ENCODE assay signal across 14 mouse cellular contexts in genomic region chr10:83646351-83646885, GRCm38 (mm10). TPM values are rescaled to one million over a fixed set of nuclear protein-coding genes. Genes with fewer than 3 reads are reported as not detected.
DNase-seq lines count a peak whose midpoint lies in the region; ATAC-seq and TF ChIP-seq lines count a peak whose summit lies in the region.
"Had no signal": no experiment of that assay in that cellular context is flagged by ENCODE, and none has a peak within 500 bp of the region (broad histone marks: within the 10 kb centered on the region; RNA-seq: fewer than 3 reads in every experiment).

No protein-coding gene starts in this region.

- peak; percentile 65 for ATAC-seq in granulocyte monocyte progenitor cell, adult 5-6 weeks (replicated peaks; ENCODE audit: poor library complexity, severe bottlenecking)
- ATAC-seq: forebrain, embryonic 14.5 days had no signal

- 0 out of 2 replicates have a peak overlapping the region, but pooled peaks have one; percentile 1 for H3K27ac ChIP-seq in gastrocnemius, adult 2 months
- peak overlapping the region; percentile 94 for H3K27ac ChIP-seq in macrophage
- no peak overlapping the region for H3K27ac ChIP-seq in kidney, adult 2 months (ENCODE audit: insufficient read depth, low read depth, low read length)
- H3K27ac ChIP-seq: embryonic facial prominence, embryonic 13.5 days; midbrain, embryonic 12.5 days had no signal

- TF ChIP-seq POLR2A in kidney, adult 2 months (IDR thresholded peaks at IDR 0.05; ENCODE audit: low read depth, low read length), result no peak

- peak; percentile 37 for DNase-seq in gastrocnemius, adult 2 months
- DNase-seq in gastrocnemius, adult 18-20 months (ENCODE audit: low spot score), result no peak
- peak; percentile 65 for DNase-seq in 416B (ENCODE audit: low read depth)
- DNase-seq in left cerebral cortex, postnatal 14 days (ENCODE audit: low spot score in 2 of 2), result no peak
- no peak for DNase-seq in kidney, adult 2 months
- DNase-seq in adrenal gland, postnatal 36 days, result no peak
- DNase-seq: kidney, postnatal 36 days; lung, adult 2 months; thymus, postnatal 14 days had no signal

- H3K4me3 ChIP-seq in gastrocnemius, adult 2 months, result no peak overlapping the region
- no peak overlapping the region for H3K4me3 ChIP-seq in macrophage (ENCODE audit: inconsistent target)
- H3K4me3 ChIP-seq in kidney, adult 2 months (ENCODE audit: insufficient read depth, low read depth, low read length), result no peak overlapping the region
- H3K4me3 ChIP-seq: embryonic facial prominence, embryonic 13.5 days; midbrain, embryonic 12.5 days had no signal

- H3K79me2 ChIP-seq in macrophage (ENCODE audit: inconsistent target), result peaks cover 64% of the 10 kb centered on the region

- H3K27me3 ChIP-seq in kidney, adult 2 months (replicated peaks; ENCODE audit: control insufficient read depth, insufficient read depth, low read length), result no peaks in the 10 kb centered on the region
- H3K27me3 ChIP-seq: embryonic facial prominence, embryonic 13.5 days; midbrain, embryonic 12.5 days had no signal

- no peaks in the 10 kb centered on the region for H3K36me3 ChIP-seq in macrophage (ENCODE audit: inconsistent target)
- H3K36me3 ChIP-seq in kidney, adult 2 months (ENCODE audit: control insufficient read depth, insufficient read depth, low read length), result no peaks in the 10 kb centered on the region
- H3K36me3 ChIP-seq: embryonic facial prominence, embryonic 13.5 days; midbrain, embryonic 12.5 days had no signal

- WGBS in macrophage (ENCODE audit: missing documents), result 33% methylated on average over 7 of the region's 7 CpGs
- 77% methylated on average over 7 of the region's 7 CpGs for WGBS in kidney, adult 2 months

- intact Hi-C loops in gastrocnemius, adult 2 months (cut with DNase I), result loop anchor here (5.0 kb wide), 2 partner anchors 81 to 104 kb away; partner anchors contain the start of gene Washc4
- intact Hi-C loops in left cerebral cortex, postnatal 14 days (cut with DNase I), result loop anchor here (5.0 kb wide), 1 partner anchor 81 kb away; no protein-coding TSS in a partner anchor

- TF ChIP-seq CTCF in gastrocnemius, adult 2 months (IDR thresholded peaks at IDR 0.05), result no peak
- TF ChIP-seq CTCF in kidney, adult 2 months (conservative IDR thresholded peaks at IDR 0.05; ENCODE audit: insufficient read depth, insufficient read length, low read depth, low read length), result no peak

- peaks cover 7% of the 10 kb centered on the region; the same call in 1 of the 2 replicates for H3K4me1 ChIP-seq in kidney, adult 2 months (ENCODE audit: control insufficient read depth, insufficient read depth, low read length)

RNA-seq across cellular contexts. Expression of gene Appl2, which starts 2.1 kb away (rescaled TPM):
- 10 to 100 TPM; 19.3 to 21.0 TPM for total RNA-seq in gastrocnemius, adult 2 months (2021)
- 10 to 100 TPM; 17.8 to 18.4 TPM for total RNA-seq in gastrocnemius, adult 18-20 months (2021)
- 14.6 and 28.9 TPM in 2 replicates for total RNA-seq in granulocyte monocyte progenitor cell, adult 5-6 weeks (2014; fragmentation: Nextera tagmentation)
- 21.8 and 32.1 TPM in 2 replicates for total RNA-seq in granulocyte monocyte progenitor cell, adult 5-6 weeks (2017)
- 1,000 to 10,000 TPM in 10 of 26 experiments, 100 to 1,000 TPM in 16; 335 to 1,465 (median 848) TPM for total RNA-seq in macrophage (2018; cell fraction: chromatin; rRNA removed)
- 100 to 1,000 TPM in 2 of 26 experiments, 10 to 100 TPM in 24; 25.4 to 110 (median 61.4) TPM for total RNA-seq in macrophage (2018; cell fraction: cytosol; rRNA removed)
- 100 to 1,000 TPM; 139 to 982 (median 408) TPM for total RNA-seq in macrophage (2018; cell fraction: nucleus; rRNA removed)
- polyA plus RNA-seq in macrophage (2018), result 85.4 to 263 TPM (median 126 TPM) in 3 replicates
- 10 to 100 TPM; 41.8 to 45.2 TPM for total RNA-seq in left cerebral cortex, postnatal 14 days (2021)
- polyA plus RNA-seq in kidney, adult 2 months (2012; rRNA removed), result 17.7 and 18.7 TPM in 2 replicates
- 100 to 1,000 TPM in 1 of 2 experiments, 10 to 100 TPM in 1; 82.5 to 195 TPM for total RNA-seq in adrenal gland, postnatal 36 days (2021)

Comparison
In these comparisons a context has a peak if more than half of its experiments do, and no peak if none do; other contexts are left out.
1. DNase-seq: peak in gastrocnemius, adult 2 months (single experiment) and 416B (single experiment); none in gastrocnemius, adult 18-20 months (single experiment), left cerebral cortex, postnatal 14 days (0 of 2), kidney, adult 2 months (single experiment) and adrenal gland, postnatal 36 days (0 of 2).